Mouse (Mus musculus) thymus, postnatal 10 days (tissue): ENCODE results near the gene Wipi1.

Experiments
- DNase-seq, 2 experiments: peaks; one replicate each; pipeline ENCODE4 v3.0.0; 2021; ENCODE audit warnings: low spot score in 2 of 2

Wipi1 gene

DNA sequence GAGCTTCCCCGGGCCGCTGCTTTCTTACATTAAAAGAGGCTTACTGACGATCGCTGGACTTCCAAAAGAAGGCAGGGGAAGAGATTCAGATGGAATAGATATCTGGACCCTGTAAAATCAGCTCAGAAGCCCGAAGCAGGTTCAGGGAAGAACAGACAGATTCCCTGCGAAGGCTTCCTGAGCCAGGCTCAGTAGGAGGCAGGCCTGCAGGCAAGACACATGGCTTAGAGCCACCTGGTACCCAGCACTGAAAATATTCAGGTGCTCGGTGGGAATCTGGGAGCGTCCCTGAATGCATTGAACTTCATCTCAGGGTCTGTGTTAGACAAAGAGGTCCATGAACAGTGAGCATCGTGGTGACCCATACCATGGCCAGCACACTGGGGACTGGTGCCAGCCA is 31.8 kb downstream of the Wipi1 start:
- no peak for DNase-seq

DNA sequence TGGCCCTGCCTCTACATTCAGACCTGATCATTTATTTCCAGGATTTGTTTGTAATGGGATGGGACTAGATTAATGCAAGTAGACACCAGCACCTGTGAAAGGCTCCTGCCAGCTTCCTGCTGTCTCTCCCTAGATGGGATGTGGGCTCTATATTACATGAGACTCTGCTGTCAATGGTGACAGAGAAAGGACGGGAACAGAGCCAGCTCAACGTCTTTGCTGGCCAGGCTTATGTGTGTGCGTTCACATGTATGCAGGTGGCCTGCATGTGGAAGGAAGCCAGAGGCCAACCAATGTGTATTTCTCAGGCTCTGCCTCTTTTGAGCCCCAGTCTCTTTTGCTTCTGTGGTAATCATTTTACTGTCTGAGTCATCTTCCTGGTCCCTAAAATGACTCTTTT is 33.2 kb downstream of the Wipi1 start:
- no peak for DNase-seq

DNA sequence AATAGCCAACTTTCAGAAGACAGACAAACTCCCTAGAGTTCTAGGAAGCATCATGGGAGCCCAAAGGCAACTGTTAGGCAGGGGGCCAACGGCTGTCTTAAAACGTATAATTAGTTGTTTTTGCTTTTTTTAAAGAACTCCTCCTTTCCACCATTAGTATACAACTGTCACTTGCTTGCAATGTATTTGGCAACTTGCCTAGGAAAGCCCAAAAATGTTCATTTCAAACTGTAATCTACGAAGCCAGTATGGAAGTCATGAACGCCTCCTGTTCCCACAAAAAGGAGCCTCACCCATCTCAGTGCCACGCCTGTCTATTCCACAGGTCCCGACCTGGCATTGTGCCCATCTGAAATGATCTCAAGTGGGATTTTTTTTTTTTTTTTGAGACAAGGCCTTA is 35.9 kb downstream of the Wipi1 start:
- DNase-seq, result no peak

DNA sequence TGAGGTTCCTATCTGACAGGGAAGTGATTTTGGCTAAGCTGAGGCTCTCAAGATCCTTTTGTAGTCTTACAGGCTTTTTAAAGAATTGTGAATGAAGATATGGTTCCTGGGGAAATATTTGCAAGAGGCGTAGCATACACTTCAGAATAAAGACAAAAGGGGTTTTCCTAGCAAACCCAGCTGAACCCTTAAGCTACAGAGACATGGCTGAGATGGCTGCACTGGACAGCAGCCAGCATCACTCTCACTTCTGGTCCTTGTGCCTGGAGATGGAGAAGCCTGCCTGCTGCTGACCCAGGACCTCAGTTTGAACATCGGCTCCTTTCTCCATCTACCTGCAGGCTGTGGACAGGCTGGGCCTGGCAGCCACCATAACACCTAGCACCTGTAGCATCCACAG is 37.2 kb downstream of the Wipi1 start:
- DNase-seq, result no peak

DNA sequence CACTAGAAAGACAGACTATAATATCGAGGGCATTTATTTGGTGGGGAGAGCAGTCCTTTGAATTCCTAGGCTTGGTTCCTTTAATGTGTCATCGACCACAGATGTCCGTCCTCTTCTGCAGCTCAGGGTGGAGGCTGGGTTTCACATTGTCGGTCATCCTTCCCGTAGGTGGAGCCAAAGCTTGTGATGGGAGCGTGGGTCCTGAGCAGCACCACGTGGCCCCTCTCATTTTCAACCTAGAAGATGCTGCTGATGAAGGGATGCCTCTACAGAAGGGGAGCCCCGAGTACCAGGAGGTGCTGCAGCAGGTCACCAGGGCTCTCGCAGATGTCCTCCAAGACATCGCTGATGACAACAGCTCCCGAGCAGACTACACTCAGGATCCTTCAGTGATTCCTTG is 39.7 kb downstream of the Wipi1 start:
- no peak for DNase-seq

DNA sequence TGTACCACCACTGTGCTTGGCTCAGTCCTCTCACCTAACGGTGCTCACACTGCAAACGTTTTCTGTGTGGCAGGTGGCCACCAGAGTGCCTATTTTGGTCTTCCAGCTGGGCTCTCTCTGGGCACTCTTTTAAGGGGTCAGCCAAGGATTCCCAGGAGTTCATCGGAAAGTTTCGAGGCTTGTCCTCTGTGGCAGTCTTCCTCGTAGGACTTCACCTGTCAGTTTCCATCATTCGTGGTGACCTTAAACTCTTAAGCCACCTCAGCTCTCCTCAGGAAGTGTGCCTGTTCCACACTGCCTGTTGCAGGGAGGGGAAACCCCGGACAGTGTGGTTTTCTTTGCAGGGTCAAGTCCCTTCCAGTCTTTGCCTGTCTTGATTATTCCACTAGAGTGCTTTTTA is 42.0 kb downstream of the Wipi1 start:
- no peak for DNase-seq

DNA sequence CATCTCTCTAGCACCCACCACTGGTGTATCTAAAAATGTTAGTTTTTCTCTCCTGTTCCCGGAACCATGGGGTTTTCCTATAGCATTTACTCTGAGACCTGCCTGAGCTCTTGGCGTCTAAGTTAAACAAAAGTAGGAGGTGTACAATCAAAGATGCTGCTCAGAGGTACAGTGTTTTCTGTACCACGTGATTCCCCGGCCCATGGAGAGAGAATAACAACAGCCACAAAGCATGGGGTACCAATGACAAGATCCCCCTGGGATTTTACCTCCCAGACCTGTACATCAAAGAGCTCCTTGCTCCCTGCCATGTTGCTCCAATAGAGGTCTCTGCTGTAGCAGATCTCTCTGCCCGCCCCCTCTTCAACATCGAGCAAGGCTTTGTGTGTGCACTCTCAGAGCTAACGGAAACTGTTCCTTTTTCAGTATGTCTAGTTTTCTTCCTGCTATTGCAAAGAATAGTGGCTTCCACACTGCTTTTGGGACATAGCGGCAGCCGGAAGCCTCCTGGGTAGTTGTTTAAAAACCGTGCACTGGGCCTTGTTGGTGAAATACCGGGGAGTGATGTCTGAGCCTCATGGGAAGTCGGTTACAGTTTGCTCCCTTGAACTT is 42.7 kb downstream of the Wipi1 start:
- DNase-seq, result no peak

DNA sequence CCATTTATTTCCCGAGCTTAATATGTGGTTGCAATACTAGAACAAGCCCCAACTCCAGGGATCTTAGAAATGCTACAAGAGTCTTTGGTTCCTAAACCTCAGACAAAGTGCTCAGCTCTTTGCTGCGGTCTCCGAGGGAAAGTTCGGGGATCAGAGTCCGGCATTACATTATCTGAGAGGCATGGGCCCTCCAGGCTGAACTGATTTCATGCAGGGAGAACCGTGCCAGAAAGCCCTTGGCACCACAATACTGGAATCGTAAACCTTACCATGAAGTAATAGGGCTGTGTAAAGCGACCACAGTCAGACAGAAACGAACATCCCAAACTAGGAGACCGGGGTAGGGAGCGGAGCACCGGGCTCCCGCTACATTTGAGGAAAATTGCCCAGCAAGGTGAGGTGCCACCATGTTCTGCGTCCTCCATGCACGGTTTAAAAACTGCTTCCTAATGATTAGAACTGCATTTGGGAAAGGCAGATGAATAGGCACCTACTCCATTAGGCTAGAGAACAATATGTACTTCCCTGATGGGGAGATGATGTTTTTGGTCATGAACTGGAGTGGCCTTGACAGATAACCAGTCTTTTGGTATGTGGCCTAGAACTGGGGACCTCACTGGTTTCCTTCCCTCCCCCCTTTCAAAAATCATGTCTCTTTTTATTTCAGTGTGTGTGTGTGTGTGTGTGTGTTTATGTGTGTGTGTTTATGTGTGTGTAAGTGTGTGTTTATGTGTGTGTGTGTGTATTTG is 47.1 kb downstream of the Wipi1 start:
- DNase-seq, result no peak

DNA sequence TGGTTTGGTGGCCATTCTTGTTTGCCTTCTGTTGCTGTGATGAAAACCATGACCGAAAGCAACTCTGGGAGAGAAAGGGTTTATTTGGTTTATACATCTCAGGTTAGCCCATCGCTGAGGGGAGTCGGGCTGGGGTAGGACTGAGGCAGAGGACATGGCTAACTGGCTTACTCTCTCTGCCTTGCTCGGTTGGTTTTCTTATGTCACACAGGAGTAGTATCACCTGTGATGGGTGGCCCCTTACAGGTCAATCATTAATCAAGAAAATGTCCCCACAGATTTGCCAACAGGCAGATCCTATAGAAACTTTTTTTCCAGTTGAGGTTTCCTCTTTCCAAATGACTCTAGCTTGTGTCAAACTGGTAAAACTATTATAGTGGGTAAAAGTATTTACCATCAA is 48.1 kb downstream of the Wipi1 start:
- DNase-seq, result no peak

DNA sequence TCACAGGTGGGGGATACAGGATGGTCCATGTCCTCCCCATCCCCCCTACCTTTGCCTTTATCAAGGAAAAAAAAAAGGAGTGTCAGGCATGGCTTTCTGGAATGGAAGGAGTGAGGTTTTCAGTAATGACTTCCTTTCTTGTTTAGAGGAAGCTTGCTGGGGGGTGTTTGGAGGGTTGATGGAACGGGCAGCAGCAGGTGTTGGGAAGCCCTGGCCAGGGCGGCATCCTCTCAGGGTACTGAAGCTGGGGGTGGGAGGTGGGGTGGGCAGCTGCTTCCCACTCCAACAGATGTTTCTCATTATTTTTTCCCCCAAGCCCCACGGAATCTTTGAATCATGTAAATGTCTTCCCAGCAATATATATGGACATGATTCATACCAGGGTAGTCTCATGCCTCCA is 50.3 kb downstream of the Wipi1 start:
- DNase-seq, result no peak

DNA sequence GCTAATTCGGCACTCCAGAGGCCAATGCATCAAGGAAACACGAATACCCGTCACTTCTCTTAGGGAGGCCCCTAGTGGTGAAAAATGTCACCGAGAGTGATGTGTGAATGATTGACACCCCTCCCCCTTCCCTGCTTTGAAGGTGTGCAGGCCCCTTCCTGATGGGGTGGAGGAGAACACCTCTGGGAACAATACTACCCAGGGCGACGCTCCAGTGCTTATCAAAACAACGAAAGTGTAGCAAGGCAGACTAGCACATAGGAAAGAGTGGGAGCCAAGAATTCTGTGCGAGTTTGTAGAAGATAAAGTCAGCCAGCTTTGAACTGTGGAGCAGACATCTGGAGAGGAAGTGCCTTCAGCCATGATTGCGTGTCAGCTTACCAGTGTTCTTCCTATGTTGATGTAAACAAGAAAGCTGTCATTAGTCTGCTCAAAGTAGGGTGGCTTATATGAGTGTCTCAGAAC is 50.9 kb downstream of the Wipi1 start:
- DNase-seq, result peak; percentile 69 to 81

DNA sequence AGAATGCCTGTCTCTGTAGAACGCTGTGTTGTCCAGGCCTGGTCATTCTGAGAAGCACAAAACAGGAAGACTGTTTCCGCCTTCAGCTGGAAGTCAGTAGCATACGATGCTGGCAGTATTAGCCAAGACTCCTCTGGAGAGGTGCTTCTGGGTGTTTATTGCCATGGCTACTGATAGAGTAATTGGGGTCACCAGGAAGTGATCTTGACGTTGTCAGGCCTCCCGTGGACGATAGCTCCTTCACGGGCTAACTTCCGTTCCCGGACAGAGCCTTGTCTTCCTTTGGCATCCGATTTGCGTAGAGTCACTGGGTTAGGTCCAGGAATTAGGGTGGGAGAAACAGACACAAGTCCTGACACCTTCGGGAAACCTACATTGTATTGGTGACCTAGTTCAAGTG is 52.5 kb downstream of the Wipi1 start:
- DNase-seq, result no peak

DNA sequence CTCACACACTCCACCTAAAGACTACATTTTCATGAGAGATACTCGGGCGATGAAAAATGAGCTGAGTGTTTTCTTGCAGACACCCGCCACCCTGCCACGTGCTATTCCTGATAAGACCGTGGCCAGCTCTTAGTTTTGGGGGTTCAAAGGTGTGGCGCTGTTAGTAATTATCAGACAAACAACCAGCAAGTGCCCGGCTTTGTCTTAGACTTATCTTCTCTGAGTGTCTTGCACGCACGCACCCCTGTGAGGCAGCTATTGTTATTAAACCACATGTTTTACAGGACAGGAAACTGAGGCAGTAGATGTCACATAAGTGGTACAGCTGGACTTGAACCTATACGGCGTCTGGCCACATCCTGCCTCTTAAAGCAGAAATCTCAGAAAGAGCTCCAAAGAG is 54.3 kb downstream of the Wipi1 start:
- no peak for DNase-seq

DNA sequence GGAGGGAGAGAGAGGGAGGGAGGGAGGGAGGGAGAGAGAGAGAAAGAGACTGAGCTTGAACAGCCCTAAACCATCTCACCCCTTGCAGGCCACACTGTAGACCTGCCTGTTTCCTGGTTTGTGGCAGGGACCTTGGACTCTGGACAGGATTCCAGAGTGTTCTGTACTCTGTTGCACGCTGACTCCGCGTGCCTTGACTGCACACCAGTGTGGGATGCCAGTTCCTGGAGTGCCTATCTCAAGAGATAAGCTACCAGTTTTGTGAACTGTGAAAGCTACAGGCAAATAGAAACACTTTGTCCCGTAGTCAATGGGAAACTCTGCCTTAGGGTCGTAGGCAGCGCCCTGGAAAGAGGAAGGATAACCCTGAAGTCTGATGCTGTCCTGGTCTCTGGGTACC is 55.6 kb downstream of the Wipi1 start:
- no peak for DNase-seq

DNA sequence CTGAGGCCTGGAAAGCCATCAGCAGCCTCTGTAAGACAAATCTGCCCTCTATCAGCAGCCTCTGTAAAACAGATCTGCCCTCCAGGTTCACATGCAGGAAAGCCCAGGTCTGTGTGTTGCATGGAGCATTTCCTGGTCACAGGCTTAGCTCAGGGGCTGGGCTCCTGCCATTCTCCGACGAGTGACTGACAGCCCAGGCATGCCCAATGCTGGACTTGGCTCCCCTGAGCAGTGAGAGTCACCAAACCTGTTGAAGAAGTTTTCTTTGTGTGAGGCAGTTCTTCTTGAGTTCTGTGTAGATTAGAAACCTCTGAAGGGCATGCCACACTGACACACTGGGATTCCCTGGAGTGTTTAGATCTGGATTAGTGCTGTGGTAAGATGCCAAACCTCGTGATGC is 57.3 kb downstream of the Wipi1 start:
- DNase-seq, result no peak

DNA sequence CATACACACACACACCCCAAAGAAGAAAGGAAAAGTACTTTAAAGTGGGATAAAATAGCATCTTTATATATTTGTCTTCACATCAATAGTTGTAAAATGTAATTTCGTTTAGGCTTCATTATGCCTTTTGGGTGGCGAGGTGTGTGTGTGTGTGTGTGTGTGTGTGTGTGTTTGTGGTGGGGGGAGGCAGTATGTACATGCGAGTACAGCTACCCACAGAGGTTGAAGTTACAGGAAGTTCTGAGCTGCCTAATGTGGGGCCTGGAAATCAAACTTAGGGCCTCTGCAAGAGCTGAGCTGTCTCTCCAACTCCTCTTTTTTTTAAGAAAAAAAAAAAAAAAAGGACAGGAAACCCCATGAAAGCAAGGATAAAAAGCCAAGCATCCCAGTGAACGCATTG is 57.8 kb downstream of the Wipi1 start:
- peak; percentile 12 to 20 for DNase-seq

DNA sequence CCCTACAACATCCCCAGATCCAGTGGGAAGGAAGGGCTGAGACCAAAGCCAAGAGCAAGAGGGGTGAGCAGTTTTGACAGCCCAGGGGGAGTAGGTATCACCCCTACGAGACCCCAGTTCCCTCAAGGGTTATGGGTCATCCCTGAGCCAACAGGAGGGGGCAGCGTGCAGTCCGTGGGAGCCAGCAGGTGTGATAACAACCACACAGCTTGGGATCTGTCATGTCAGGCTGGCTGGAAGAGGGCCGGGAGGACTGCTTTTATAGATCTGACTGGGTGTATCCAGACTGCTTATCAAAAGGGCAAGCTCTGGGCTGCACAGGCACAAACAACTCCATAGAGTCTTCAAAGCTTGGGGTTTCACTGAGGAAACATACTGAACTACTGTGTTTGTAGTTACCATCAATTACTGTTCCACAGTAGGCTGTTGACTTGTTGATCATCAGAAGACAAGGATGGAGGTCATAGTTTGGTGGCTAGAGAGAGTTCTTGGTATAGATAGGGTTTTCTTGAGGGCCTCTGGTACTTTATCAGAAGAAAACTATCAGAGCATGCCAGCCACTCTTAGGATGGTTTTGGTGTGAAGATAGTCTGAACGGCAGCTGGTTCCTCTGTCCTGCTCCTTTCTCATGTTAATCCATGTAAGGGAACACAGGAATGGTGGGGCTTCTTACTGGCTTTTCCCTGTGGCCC is 62.0 kb downstream of the Wipi1 start:
- no peak for DNase-seq

DNA sequence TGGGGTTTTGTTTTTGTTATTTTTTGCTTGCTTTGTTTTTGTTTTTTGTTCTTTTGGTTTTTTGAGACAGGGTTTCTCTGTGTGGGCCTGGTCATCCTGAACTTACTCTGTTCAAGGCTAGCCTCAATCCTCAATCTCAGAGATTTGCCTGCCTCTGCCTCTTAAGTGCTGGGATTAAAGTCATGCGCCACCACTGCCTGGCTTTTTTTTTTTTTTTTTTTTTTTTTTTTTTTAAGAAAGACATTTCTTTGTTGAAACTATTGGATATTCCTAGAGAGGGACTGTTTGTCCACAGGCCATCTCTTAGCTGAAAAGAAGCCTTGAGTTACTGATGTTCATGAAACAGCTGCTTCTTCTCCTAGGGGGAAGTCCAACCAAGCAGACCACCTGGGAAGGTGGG is 64.1 kb downstream of the Wipi1 start:
- DNase-seq, result no peak

DNA sequence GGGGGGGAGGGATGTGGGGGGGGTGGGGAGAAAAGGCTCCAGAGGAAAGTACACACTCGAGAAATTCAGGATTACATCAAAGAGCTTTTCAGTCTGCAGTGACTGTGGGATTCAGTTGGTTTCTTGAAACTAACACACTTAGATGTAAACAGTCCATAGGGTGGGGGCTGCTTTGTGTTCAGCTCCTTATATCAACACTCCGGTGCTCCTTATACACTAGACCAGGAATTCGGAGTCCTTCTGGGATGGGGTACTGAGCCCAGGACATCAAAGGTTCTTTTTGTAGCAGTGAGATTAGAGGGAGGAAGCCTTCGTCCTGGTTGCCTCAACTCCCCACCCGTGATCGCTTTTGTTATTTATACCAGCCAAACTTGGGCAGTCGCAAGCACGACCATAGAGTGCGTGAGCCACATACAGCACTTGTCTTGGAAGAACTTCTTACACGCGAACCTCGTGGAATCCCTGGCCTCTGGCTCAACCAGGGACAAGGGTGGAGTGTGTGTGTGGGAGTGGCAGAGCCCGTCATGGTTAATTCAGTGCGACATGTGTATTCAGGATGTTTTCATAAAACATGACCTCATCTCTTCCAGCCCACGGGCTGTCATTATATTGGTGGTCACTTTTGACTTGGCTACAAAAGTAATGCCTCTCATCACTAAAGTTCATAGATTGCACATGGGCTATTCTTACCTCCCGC is 65.3 kb downstream of the Wipi1 start:
- no peak for DNase-seq

DNA sequence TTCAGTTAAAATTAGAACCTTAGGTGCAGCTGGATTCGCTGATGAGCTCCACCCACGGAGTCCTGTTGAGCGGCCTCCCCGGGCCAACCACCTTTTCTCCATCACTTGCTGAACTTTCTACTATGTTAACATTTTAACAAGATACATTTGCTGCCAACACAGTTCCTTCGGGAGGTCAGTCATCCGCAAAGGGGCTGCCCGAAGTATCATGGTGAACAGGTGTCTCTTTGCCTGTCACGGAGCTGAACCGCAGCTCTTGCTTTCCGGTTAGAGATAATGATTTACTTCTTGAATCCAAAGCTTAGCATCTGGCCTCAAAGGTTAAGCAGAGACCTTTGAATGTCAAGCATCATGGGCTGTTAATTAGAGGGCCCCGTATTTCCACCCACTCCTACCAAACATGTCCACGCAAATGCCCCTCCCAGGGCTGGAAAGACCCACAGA is 66.0 kb downstream of the Wipi1 start:
- no peak for DNase-seq

DNA sequence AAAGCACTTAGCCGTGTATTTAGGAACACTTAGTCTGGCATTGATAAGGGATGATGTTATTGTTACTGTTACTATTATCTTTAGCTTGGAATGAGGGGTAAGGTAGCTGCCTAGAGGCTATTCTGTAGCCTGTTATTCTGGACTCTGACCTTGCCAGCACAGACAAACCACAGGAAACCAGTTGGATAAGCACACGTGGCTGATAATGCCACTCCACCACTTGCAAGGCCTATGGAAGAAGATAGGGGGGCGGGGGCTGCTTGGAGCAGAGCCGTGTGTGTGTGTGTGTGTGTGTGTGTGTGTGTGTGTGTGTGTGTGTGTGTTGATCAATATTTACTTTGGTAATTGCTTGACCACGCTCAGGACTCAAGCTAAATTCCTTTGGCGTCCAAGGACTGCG is 66.5 kb downstream of the Wipi1 start:
- DNase-seq, result no peak

DNA sequence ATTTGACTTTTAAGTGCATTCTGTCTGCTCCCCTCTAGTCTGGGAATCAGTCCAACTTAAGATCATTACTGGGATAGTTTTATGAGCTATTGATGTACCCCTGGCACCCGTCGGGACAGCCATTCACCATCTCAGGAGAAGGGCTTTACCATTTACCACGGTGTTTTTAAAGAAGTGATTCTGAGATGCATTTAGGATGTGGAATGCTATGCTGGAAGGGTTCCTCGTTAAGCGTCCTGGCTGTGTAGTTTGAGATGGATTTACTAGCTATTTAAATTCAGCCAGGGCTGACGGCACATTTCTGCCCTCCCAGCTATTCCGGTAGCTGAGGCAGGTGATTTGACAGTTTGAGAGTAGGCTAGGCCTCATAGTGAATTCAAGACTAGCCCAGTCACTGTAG is 67.3 kb downstream of the Wipi1 start:
- no peak for DNase-seq

DNA sequence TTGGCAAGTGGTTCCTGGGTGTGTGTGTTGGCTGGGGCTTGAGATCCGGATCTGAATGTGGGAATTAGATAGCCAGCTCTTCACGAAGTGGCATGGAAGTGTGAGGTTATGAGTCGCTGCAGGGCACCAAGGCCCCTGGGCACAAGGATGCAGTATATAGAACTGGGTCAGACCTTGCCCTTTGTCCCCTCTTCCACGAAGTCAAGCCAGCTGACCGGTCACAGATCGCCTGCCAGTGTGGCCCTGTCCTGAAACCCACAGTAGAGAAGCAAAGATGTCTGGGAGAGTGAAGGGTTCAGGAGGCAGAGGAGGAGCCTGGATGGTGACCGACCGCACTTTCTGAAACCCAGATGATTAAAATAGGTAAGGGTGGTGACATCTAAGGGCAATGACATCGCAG is 68.3 kb downstream of the Wipi1 start:
- DNase-seq, result no peak
